Mouse (Mus musculus) 3T3-L1 (cell line): ENCODE results near the gene Tnfsfm13.
"Not testable (repeated sequence)": the region's sequence is repeated elsewhere in the genome, so short reads cannot be mapped to it uniquely, and the experiment has no call there.

ENCODE experiments used
- DNase-seq: peaks from one replicate; pipeline ENCODE4 v3.0.0-alpha.2; 2015; ENCODE audit warnings: low read depth, low spot score

The Tnfsfm13 gene

GRCm38 (mm10) chr11:69704613-69705010, 8.7 kb upstream of the Tnfsfm13 start:
- no peak for DNase-seq

DNA sequence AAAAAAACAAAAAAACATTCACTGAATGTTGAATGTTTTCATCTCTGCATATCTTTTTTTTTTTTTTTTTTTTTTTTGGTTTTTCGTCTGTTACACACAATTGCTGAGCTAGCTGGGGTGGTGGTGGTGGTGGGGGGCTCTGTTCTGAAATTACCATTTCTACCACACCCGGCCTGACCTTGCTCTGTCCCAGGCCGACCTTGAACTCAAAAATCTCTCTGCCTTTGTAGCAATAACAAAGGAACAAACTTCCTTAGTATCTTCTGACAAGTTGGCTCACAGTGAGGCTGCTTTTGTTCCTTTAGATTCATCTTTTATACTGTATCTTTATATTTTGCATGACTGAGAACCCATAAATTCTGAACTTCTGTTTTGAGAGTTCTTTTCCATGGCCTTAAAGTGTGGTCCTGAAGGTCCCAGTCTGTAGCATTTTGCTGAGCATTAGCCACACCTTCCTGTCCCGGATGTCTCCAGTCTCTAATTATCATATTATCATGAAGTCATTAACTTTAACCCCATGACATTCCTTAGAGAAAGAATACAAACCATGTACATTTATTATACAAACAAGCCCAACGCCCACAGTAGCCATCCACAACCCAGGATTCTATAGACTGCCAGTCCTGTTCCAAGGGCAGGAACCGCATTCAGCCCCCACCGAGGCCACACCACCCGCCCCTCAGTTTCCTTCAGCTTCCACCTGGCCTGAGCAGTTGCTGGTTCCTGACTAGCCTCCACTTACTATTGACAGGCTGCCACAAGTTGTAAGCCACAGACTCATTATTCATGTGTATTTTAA, 8.1 kb upstream of the Tnfsfm13 start:
- no peak for DNase-seq

DNA sequence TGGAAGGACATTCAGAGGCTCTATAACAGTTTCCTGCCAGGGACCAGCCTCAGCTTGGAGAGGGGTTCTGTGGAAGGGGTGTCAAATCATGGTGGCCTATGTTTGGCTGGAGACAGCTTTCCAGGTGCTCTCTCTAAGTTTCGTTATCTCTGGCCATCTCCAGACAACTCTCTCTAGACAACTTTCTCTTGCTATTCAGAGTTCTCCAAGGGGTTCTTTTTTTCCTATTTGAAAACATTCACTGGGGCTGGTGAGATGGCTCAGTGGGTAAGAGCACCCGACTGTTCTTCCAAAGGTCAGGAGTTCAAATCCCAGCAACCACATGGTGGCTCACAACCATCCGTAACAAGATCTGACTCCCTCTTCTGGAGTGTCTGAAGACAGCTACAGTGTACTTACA, 7.5 kb upstream of the Tnfsfm13 start:
- not testable (repeated sequence) for DNase-seq

DNA sequence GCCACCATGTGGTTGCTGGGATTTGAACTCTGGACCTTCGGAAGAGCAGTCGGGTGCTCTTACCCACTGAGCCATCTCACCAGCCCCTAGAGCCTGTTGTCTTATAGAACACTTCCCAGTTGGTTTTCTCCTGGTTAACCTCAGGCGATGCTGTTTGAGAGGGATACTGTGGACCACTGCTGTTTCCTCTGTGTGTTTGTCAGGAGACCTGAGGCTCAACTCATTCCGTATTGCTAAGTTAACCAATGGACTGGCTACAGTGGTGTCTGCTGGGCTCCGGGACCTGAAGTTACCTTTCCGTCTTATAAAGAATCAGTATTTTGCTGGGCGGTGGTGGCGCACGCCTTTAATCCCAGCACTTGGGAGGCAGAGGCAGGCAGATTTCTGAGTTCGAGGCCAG, 7.0 kb upstream of the Tnfsfm13 start:
- not testable (repeated sequence) for DNase-seq

DNA sequence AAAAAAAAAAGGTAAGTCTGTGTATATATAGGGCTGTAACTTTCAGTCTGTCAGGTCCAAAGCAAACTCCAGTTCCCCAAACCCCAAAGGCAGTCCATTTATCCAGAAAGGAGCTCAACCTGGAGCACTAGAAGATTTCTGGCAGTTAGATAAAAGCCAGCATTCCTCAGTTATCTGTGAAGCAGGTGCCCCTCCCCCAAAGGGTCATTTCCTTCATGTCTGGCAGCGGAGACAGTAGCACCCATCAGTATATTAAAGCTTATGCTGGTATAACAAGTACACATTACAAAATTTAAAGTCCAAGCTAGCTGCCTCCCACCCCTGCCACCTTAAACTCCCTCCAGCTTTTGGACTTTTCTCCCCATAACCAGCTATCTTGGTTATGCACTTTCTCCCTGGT, 3.7 kb upstream of the Tnfsfm13 start:
- DNase-seq: no peak

GRCm38 (mm10) chr11:69698574-69698973, 2.7 kb upstream of the Tnfsfm13 start:
- no peak for DNase-seq

DNA sequence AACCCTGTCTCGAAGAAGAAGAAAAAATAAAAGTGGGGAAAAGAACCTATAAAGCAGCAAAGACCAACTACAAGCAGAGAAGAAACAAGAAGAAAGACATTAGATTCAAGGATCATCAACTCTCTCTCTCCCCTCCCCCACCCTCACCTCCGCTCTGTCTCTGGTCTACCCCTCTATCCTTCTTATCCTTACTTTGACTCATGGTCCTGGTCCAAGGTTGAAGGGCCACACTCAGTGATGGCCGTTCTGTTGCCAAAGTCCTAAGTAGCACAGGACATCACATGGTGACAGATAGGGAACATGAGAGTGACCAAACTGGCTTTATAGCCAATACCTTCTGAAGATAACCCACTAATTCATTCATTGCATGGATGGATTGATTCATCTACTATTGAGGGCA, 1.5 kb upstream of the Tnfsfm13 start:
- no peak for DNase-seq

- DNase-seq: no peak
These were observed 895 bp downstream of the Tnfsfm13 start for GRCm38 (mm10) chr11:69695046-69695360.

DNA sequence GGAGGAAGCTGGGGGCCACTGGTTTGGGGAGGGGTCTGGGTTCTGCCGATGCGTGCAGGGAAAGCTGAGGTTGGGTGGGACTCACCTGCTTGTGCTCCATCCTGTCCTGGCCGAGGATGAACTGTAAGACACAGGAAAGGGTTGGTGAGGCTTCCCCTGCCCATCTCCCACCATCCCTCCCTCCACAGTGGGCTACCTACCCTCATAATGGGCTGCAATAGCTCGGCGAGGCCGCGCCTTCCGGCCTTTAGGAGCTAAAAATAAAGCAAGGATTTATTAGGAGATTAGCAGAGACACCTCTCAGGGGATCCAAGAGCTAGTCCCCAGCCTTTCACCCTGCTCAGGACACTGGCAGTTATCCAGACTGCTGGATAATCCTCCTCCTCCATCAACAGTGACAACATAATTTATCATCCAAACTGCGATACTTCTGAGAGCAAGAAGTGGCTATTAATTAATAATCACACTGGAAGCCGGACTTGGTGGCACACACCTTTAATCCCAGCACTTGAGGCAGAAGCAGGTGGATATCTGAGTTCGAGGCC, 2.4 kb downstream of the Tnfsfm13 start:
- no peak for DNase-seq

- DNase-seq: no peak
These were observed 3.0 kb downstream of the Tnfsfm13 start for GRCm38 (mm10) chr11:69692863-69693262.

DNA sequence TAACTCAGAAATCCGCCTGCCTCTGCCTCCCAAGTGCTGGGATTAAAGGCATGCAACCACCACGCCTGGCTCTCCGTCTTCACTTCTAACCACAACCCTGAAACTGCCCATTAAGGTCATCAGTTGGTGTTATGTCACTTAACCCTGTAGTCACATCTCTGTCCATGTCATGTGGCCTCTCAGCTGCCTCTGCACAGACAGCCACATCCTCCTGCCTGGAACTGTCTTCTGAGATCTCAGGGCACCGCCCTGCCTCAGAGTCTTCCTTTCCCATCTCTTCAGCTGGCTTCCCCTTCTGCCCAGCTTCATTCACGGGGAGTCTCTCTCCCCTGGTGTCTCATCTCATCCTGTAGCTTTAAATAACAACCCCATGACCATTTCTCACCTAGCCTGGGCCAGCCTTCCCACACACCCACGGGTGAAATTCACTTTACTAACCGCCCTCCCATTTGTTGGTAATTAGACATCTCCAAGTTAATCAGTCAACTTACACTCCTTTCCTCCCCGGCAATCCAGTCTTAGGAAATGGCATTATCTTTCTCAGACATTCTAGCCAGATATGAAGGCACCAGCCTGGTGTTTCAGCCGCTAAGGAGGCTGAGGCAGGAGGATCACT, 3.6 kb downstream of the Tnfsfm13 start:
- DNase-seq: no peak

DNA sequence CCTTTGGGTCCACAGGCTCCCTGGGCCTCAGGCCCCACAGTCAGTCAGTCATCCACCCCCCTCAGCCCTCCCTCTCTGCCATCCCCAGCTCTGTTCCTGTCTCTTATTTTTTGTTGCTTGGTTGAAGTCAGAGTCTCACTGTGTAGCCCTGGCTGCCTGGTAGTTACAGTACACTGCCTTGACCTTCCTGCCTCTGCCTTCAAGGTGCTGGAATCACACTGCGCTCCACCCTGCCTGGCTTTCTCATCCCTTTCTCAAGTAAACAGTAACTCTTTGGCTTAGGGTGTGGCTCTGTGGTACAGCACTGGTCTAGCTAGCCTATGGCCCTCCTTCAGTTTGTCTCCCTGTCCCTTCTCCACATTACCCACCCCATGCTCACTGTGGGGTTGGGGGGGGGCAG, 6.0 kb downstream of the Tnfsfm13 start:
- DNase-seq: no peak

DNA sequence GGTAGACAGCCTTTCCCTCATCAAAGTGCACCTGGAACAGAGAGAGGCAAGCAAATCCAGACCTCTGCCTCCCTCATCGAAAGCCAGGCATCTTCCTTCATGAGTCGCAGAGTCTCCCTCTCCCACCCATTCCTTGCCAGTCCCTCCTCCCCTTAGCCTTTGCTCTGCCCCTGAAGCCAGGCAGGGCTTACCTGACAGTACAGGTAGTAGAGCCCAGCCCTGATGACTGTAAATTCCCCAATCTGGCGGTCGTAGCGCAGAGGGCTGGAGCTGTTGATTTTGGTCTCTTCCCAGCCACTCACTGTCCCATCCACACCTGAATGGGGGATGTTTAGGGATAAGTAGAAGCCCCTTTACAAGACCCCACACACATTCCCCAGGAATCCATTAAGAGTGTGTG, 8.8 kb downstream of the Tnfsfm13 start:
- DNase-seq: no peak

GRCm38 (mm10) chr11:69686377-69686776, 9.5 kb downstream of the Tnfsfm13 start:
- peak; percentile 59 for DNase-seq

DNA sequence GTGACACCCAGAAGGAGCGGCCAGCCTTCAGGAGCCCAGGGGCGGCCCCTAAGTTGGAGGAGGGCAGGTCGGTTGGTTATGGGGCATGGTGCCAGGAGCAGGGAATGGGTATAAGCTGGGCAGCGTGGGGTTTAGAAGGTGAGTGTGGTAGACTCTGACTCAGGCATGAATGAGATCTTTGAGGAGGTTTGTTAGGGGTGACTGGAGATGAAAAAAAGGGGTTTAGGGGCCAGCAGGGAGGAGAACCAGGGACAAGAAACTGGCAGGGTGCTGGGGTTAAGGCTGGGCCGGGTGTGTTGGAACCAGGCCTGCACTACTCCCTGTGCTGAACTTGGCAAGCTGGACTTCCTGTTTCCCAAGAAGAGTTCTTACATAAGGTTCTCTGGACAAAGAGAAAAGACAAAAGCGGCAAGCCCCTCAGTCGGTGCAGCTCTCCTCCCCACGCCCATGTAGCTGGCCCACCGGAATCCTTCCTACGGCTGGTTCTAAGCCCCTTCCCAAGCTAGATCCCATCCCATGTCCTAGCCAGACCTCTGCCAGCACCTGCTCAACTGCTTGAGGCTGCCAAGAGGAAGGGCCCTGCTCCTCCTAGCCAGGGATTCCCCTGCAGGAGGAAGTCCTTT, 10.3 kb downstream of the Tnfsfm13 start, which contains the start of gene Tnfsf13:
TSS of gene Tnfsf13 (minus strand) at position 259 of the 623 bp plus-strand sequence.
- peak; percentile 80 for DNase-seq

DNA sequence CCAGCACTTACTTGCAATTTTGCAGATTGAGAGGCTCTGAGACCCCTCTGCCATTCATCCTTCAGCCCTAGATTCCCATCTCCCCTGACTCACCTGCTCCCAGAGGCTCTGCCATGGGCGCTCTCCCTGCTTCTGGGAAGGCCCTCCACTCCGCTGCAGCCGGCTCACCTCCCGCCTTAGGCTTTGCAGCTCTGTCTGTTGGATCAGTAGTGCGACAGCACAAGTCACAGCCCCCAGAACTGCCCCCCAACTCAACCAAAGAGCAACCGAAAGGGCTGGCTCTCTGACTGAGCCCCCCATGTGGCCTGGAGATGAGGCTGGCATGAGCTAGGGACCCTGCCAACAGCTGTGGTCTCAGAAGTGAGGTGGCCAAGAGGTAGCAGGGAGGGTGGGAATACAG, 11.0 kb downstream of the Tnfsfm13 start:
- DNase-seq: no peak

DNA sequence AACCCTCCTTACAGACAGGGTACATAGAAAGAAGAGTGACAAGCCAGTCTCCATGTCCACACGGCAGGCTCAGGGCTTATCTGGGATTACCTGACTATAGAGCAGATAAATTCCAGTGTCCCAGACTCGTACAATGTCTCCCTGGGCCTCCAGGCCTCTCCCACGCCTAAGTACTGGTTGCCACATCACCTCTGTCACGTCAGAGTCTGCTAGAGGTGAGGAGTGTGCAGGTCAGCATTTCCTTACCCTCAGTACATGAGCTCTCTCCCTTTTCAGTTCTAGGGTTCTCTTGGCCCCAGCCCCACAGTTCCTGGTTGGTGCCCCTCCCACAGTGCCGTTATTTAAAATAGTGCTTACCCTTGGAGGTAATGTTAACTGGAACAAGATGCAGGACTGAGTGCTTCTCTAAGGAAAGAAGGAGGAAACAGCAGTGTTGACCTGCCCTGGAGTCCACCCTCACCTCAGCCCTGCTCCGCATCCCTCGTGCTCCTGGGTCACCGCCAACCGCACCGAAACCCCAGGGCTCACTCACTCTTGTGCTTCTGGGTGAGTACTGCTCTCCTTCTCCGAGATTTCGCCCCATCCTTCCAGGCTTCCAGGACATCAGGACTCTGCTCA, 11.7 kb downstream of the Tnfsfm13 start:
- DNase-seq: no peak

- DNase-seq: no peak
These were observed 12.3 kb downstream of the Tnfsfm13 start for GRCm38 (mm10) chr11:69683576-69683975.

DNA sequence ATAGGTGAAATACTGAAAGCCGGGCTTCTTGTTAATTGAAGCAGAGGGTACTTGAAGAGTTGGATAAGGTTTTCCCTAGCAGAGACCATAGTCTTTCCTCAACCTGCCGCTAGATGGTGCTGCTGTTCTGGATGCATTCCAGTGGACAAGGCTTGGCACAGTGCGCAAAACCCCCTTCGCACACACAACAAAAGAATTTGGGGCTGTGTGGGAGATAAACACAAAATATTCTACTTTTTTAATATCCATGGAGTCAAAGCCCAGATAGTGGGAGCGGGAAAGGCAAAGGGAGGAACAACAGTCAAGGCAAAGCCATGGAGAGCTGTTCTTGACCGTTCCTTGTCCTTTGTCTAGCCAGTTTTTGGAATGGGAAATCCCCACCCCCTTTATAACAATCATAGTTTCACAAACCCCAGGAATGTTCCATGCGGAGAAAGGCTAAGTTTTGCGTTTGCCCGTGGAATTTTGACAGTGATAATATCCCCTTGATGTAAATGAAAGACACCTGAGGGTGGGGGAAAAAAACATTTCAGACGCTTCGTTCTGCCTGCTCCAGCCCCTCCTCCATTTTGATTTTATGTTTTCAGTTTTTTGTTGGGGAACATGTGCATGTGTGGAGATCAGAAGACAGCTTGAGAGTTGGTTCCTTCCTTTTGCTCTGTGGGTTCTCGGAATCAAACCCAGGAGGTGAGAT, 12.9 kb downstream of the Tnfsfm13 start:
- DNase-seq: peak; percentile 93

DNA sequence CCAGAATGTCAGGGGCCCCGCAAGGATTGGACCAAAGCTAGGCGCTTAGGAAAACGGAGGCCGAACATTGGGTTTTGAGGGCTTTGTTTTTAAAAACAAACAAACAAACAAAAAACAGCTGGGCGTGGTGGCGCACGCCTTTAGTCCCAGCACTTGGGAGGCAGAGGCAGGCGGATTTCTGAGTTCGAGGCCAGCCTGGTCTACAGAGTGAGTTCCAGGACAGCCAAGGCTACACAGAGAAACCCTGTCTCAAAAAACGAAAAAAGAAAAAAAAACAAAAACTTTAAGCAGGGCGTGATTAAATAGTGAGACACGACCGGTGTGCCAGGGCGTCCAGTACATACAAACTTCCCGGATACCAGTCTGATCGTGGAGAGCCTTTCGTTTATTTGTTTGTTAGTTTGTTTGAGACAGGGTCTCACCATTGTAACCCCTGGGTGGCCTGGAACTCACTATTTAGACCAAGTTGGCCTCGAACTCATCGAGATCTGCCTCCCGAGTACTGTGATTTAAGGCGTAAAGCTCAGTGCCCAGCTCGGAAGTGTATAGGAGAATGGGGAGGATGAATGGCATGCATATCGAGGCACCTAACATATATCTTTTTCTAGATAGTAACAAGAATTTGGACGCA, 13.6 kb downstream of the Tnfsfm13 start:
- DNase-seq: no peak
